Mouse (Mus musculus): ENCODE measurements at regions not wholly inside any gene's neighbourhood (a gene's known extent, or its start where the extent isn't known, plus 50 kb on each side); places are given as distances from the start of the nearest gene placed in this dataset.
A peak's percentile ranks its signal among the peaks of the same experiment; 100 is the strongest.
"Not testable (repeated sequence)": the region's sequence is repeated elsewhere in the genome, so short reads cannot be mapped to it uniquely, and the experiment has no call there.

DNA sequence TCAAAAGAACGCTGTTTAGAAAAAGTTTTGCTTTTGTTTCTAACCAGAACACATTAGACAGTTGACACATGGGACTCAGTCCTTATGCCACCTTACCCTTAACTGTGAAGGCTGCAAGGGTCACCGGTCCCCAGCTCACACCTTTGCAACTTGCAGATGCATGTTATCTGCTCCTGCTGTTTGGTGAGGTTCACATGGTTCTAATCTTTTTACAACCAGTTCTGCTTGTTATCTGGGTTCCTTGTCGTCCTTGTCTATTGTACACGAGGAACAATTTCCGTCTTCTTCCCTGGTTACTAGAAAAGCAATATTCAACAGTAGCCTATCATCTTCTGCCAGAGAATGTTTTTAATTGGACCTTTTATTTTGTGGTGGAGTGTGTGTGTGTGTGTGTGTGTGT, 200.8 kb downstream of the Gm21738 start:
- not testable (repeated sequence) for DNase-seq (ENCODE audit: low spot score)

DNA sequence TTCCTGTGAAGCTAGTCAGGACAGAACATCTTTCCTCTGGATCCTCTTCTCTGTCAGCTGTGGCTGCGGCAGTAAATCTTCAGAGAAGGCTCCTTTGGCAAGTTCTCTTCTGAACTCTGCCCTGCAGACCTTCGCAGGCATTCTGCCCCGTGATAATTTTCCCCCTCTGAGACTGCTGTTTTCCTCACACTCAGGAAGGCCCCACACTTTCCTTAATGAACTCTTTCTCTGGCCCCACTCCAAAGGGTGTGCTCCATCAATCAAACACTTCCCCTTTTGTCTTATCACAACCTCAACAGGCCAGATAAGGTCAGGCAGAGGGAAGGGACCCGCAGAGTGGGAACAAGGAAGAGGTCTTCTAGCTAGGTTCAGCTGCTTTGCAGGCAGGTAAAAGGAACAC, 210.2 kb downstream of the Gm21738 start:
- no peak for DNase-seq (ENCODE audit: low spot score)

DNA sequence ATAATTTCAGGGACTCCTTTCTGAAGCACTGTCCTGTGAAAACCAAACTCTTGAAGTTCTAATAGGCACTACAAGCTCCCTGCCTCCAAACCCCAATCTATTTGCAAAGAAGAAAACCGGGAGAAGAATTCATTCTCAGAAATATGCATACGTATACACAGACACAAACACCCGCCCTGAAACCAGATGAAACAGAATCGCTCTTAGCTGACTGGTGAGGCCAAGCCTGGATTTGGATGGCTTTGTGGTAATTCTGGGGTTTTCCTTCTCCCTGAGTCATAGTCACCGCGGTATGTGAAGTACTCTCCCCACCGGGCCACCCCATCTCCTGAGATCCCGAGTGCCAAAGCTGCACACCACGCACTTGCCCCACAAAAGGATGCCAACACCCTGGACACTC, 238.5 kb downstream of the Gm21738 start:
- not testable (repeated sequence) for DNase-seq (ENCODE audit: low spot score)

DNA sequence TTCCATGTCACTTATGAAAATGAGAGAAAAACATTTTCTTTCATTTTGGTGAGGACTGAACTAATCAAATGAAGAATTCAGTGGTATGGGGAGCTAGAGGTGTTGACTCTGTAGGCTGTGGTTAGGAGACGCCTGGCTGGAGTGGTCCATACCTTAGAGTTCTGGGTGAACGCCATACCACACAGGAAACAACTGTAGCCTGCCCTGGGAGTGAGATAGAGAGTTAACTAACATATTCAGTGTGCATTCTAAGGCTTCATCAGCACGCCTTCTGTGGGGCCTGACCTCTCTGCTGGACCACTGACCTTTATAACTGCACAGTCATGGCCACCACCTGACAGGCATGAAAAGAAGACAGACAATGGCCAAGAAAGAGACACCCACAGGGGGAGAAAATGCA, 240.7 kb downstream of the Gm21738 start:
- not testable (repeated sequence) for DNase-seq (ENCODE audit: low spot score)

DNA sequence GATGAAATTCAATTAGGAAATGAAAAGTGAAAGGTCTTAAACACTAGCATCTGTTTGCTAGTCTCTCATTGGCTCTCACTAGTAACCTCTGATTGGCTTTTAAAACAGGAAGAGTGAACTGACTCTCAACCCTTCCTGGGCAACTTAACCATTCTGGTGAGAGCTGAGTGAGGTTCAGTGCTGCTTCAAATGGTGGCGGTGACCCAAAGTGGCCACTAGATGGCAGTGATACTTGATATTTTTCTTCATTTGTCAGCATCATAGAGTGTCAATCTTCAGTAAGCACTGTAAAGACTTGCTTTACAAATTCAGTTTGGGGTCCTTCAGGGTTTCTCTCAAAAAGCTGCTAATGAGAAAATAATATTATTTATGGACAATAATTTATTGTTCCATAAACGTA, 243.4 kb downstream of the Gm21738 start:
- peak; percentile 53 for DNase-seq (ENCODE audit: low spot score)

DNA sequence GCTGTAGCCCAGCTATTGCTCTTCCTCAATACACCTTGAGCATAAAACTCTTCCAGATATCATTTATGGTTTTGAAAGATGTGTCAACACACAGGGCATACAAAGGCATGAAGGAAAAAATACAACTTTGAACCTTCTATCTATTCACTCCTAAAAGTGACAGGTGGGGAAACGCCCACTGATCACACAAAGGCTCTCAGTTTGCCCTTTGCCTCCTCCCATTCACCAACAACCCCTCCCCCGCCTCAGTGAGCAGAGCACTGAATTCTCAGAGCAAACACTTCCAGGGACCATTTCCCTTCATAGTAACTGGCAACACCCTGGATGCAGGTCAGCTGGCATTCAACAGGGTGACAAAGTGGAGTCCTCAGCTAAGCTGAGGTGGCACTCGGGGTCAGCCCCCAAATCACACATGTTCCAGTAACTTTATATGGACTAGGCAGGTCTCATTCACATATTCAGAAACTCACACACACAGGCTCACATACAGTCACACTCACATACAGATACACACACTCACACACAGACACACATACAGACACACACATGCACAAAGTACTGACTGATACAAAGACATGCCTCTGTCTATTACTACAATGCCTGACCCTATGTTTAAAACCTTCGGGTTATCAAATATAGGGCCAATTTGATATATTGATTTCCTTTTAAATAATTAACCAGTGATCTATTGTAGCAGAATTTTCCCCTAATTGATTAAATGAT, 248.3 kb downstream of the Gm21738 start:
- DNase-seq (ENCODE audit: low spot score): not testable (repeated sequence)

DNA sequence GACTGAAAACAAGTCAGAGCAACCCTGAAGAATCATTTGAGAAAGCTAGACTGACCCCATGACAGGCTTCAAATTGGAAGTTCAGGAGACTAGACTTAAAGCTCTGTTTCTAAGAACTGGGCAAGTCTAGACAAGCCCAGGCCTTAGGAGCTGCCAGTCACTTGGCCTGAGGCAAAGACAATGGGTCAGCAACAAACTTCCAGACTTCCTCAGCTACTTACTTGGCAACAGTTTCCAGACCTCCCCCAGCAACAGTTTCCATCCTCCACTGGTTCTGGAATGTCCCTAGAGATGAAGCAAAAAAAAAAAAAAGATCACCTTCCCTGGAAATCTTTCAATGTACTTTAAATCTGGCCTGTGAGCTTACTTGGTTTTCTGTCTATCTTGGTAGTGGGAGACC, 251.9 kb downstream of the Gm21738 start:
- no peak for DNase-seq (ENCODE audit: low spot score)

DNA sequence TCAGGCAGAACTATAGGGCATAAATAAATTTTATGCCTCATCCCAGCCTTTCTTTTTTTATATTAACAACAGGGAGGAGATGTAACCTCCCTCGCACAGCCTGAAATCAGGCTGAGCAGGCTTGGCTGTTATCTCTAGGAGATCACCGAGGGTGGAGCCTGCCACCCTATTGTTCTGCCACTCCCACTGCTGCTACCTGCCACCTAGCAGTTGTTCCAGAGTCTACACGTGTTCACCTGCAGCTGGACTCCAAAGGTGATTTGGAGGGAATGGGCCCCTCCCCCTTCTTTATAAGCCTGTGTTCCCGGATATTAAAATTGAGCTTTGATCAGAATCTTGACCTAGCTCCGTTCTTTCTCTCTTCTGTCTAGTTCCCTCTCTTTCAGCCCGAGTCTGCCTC, 245.8 kb upstream of the Ube2e2 start:
- DNase-seq (ENCODE audit: low spot score): not testable (repeated sequence)

DNA sequence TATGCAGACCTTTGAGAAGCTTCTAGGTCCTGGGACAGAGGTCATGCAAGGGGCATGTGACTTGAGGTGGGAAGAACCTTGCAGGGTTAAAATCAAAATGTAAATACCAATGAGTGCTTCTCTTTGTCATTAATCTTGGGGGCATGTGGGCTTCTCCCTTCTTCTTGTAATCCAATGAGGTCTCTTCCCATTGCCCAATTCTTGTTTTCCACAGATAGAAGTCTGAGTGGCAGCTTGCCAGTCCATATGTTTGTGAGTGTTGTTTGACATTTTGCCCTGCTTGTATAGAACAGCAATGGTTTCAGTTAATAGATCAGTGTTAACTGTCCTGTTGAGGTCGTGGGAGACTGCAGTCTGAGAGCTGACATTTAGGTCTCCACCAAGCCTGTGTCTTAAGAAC, 237.5 kb upstream of the Ube2e2 start:
- no peak for DNase-seq (ENCODE audit: low spot score)
